Mouse (Mus musculus) adrenal gland, postnatal 25 days (tissue): ENCODE data around the gene E130218I03Rik. TPM values are rescaled to one million over a fixed set of nuclear protein-coding genes. Genes with fewer than 3 reads are reported as not detected.

Source experiments
- DNase-seq: peaks from one replicate; pipeline ENCODE4 v3.0.0; 2021; ENCODE audit warnings: mixed read lengths
- total RNA-seq: library from RNA; stranded (reverse); gene quantifications from 2 replicates; pipeline ENCODE4 v1.2.3, GENCODE M21; 2021

E130218I03Rik gene
- total RNA-seq, 1 experiment from 2014 or later, result not detected

DNA sequence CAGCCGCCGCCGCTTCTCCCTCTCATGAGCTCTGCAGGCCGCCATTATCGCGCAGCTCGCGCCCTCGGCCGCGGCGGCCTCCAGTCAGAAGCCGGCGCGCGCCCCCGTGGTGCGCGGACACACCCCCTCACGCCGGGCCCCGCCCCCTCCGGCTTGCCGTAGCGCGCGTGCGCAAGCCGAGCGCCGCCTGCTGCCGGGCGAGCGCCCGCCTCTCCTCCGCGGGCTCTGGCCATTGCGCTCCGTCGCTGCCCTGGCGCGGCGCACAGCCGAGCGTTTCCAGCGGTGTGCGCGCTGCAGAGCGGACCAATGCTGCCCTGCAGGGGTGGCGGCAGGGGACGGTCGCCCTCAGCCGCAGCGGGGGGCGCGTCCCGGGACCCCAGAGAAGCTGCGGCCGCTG is 43.7 kb downstream of the E130218I03Rik start:
- peak; percentile 99 for DNase-seq

DNA sequence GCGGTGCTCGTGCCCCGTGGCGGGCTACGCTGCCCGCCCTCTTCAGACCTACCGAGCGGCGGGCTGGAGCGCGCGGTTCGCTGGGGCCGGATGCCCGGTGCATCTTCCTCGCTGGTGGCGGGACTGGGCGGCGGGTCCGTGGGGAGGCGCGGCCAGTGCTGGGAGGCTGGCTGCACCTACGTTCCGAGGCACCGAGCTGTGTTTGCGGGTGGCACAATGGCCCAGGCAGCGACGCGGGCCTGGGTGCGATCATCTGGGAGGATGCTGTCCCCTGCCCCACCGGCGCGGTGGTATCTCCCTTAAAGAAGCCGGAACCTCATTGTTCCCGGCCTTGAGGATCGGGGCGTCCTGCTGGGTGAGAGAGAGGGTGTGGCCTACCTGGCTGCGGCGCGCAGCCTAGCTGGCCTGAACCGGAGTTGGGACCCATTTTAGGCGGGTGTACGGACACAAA is 44.1 kb downstream of the E130218I03Rik start, which contains the start of gene Pdik1l:
TSS of gene Pdik1l (minus strand) at position 321 of the 451 bp plus-strand sequence.
- DNase-seq, result peak; percentile 68

DNA sequence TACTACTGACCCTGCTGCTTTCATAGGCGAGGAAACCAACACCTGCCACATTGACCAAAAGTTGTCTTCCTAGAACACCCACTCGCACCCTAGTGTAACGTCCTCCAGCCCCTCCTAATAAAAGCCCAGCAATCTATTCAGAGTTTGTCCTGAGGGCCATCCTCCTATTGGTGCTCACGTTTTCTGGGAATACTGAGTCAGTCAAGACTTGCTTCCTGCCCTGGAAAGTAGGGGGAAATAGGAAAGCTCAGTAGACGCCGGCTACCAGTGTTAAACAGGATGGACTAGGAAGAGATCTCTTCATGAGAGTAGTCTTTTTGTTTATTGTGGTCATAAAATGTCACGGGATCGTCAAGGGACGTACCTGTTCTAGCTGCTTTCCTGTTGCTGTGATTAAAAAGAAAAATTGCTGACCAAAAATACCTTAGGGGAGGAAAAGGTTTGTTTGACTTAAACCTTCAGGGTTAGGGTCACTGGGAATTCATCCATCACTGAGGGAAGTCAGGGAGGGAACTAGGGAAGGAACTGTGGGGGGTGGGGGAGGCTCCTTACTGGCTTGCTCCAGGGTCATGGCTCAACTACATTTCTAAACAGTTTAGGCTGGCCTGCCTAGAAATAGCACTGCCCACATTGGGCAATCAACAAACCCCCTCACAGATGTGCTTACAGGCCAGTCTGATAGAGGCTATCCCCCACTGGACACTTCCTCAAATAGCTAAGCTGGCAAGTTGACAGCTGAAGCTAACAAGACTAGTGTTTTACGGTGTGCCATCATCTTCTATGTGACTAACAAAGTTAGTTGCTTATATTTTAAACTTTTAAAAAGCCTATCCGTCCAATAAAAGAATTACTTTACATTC is 45.2 kb downstream of the E130218I03Rik start:
- DNase-seq, result no peak

DNA sequence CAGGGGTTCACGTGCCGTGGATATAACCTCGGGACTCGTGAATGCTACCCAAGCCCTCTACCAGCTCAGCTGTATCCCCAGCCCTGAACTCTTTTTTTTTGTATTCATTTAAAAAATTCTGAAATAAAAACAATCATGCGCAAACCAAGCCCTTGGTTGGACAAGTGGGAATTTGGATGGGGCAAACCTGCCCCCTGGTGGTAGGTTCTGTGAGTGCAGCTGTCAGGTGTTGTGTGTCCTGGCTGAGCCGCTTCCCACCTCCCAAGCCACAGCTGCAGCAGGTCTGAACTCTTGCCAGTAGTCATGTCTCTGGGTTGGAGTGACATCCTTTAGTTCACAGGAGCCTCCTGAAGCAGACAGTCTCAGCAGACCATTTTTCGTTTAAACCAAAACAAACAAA is 48.6 kb downstream of the E130218I03Rik start:
- peak; percentile 75 for DNase-seq

DNA sequence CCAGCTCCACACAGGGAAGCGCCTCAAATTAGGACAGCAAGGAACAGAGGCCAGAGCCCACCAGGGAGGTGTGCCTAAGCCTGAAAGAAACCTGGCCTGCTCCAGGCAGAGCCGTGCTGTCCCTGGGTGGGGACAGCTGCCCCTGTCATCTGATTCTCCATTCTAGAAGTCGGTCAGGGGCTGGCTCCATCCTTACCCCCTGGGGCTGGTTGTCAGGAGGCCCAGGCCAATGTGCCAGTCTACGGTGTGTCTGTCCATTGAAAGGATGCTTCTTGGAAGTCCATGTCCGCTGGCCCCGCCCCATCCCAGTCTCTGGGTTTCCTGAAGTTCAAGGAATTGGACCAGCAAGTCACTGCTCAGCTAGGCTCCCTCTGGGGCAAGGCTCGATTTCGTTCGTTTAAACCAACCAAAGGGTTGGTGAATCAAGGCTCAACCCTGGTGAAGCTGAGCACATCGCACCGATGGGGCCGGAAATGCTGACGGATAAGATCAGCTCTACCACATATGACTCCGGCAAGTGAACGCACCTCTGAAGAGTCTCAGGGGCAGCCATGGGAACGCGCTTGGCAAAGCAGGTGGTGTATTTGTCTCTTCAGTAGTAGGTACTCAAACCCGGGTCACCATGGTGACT is 49.7 kb downstream of the E130218I03Rik start:
- DNase-seq, result no peak

DNA sequence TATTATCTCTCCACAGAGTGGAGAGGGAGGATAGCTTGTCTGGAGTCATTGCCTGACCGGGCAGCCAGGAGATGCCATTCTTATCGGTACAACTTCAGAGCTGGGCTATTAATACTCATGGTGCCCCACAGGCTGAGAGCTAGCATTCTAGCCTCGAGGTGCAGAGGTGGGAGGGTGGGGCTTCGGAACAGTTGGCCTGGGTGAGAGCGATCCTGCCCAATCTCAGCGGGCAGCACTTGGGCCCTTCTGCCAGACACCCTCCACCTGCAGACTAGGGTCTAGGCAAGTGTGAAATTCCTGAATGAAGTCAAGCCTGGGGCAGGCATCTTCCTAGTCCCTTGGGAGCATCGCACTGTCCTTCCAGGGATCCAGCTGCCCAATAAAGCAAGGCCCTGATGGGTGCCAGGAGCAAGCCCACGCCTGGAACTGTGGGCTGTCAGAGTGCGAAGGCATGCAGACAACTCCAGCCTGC is 50.3 kb downstream of the E130218I03Rik start:
- DNase-seq, result no peak

Other genes starting within 250 kb of the E130218I03Rik start
- 45.2 and 55.0 TPM in 2 replicates for gene Dhdds, start 242.7 kb upstream of the E130218I03Rik start, total RNA-seq
- not detected in 2 replicates for gene Lin28a, start 224.8 kb upstream of the E130218I03Rik start, total RNA-seq
- not detected in 2 replicates for gene Zfp683, start 189.8 kb upstream of the E130218I03Rik start, total RNA-seq
- 0.15 TPM in 1 of 2 replicates, not detected in the other for gene Crybg2, start 182.8 kb upstream of the E130218I03Rik start, total RNA-seq
- 3.5 and 8.4 TPM in 2 replicates for gene Cd52, start 148.6 kb upstream of the E130218I03Rik start, total RNA-seq
- gene Ubxn11, start 141.1 kb upstream of the E130218I03Rik start, total RNA-seq, result 8.1 and 9.4 TPM in 2 replicates
- gene Sh3bgrl3, start 114.9 kb upstream of the E130218I03Rik start, total RNA-seq, result 62.5 and 73.2 TPM in 2 replicates
- 15.7 and 19.2 TPM in 2 replicates for gene Cep85, start 56.5 kb upstream of the E130218I03Rik start, total RNA-seq
- not detected in 2 replicates for gene Gm7534, start 40.7 kb upstream of the E130218I03Rik start, total RNA-seq
- not detected in 2 replicates for gene Catsper4, start 16.3 kb upstream of the E130218I03Rik start, total RNA-seq
- gene Cnksr1, start 5.3 kb upstream of the E130218I03Rik start, total RNA-seq, result 0.49 TPM in 1 of 2 replicates, not detected in the other
- 8.8 and 10.3 TPM in 2 replicates for gene Zfp593, start 1.9 kb downstream of the E130218I03Rik start, total RNA-seq
- not detected in 2 replicates for gene Gm30191, start 3.3 kb downstream of the E130218I03Rik start, total RNA-seq
- 6.2 and 8.3 TPM in 2 replicates for gene Grrp1, start 10.4 kb downstream of the E130218I03Rik start, total RNA-seq
- gene Pdik1l, start 44.2 kb downstream of the E130218I03Rik start, total RNA-seq, result 19.7 and 20.2 TPM in 2 replicates
- not detected in 2 replicates for gene Trim63, start 71.5 kb downstream of the E130218I03Rik start, total RNA-seq
- 21.1 and 21.5 TPM in 2 replicates for gene Slc30a2, start 99.5 kb downstream of the E130218I03Rik start, total RNA-seq
- gene Extl1, start 140.2 kb downstream of the E130218I03Rik start, total RNA-seq, result 1.7 and 2.1 TPM in 2 replicates
- 7.9 and 9.1 TPM in 2 replicates for gene Pafah2, start 152.7 kb downstream of the E130218I03Rik start, total RNA-seq
- gene Stmn1, start 224.7 kb downstream of the E130218I03Rik start, total RNA-seq, result 75.6 and 87.4 TPM in 2 replicates